Mouse (Mus musculus) ovary, postnatal 14 days (tissue): Measurements from ENCODE around the gene Cinp.
A peak's percentile ranks its signal among the peaks of the same experiment; 100 is the strongest.

Source experiments
- DNase-seq: peaks from one replicate; pipeline ENCODE4 v3.0.0; 2022; ENCODE audit warnings: low spot score

Cinp gene

GRCm38 (mm10) chr12:110889036-110890020, at the start of gene Cinp, which contains the start of gene Tecpr2:
TSS of gene Cinp (minus strand) at chr12:110889145.
TSS of gene Tecpr2 (plus strand) at chr12:110889264.
- peak; percentile 86 for DNase-seq

- DNase-seq = no peak
Observed at GRCm38 (mm10) chr12:110937496-110937895, 48.6 kb upstream of the Cinp start.

- DNase-seq = peak; percentile 71
Observed at GRCm38 (mm10) chr12:110935983-110936620, 47.2 kb upstream of the Cinp start.

- DNase-seq = no peak
Observed at GRCm38 (mm10) chr12:110932820-110933219, 43.9 kb upstream of the Cinp start.

GRCm38 (mm10) chr12:110921572-110921971, 32.6 kb upstream of the Cinp start:
- no peak for DNase-seq

GRCm38 (mm10) chr12:110920254-110920653, 31.3 kb upstream of the Cinp start:
- no peak for DNase-seq

- DNase-seq = no peak
Observed at GRCm38 (mm10) chr12:110915761-110916160, 26.8 kb upstream of the Cinp start.

- DNase-seq = no peak
Observed at GRCm38 (mm10) chr12:110909962-110910361, 21.0 kb upstream of the Cinp start.

- DNase-seq = no peak
Observed at GRCm38 (mm10) chr12:110907845-110908244, 18.9 kb upstream of the Cinp start.

GRCm38 (mm10) chr12:110903536-110903935, 14.6 kb upstream of the Cinp start:
- DNase-seq = no peak

- DNase-seq = no peak
Observed at GRCm38 (mm10) chr12:110902106-110902505, 13.2 kb upstream of the Cinp start.

- DNase-seq = no peak
Observed at GRCm38 (mm10) chr12:110891887-110892286, 2.9 kb upstream of the Cinp start.

- DNase-seq = no peak
Observed at GRCm38 (mm10) chr12:110888606-110889005, 339 bp downstream of the Cinp start.

- no peak for DNase-seq
Observed at GRCm38 (mm10) chr12:110888106-110888505, 839 bp downstream of the Cinp start.

- no peak for DNase-seq
Observed at GRCm38 (mm10) chr12:110885251-110885650, 3.7 kb downstream of the Cinp start.

GRCm38 (mm10) chr12:110882291-110882690, 6.7 kb downstream of the Cinp start:
- DNase-seq = no peak

GRCm38 (mm10) chr12:110875351-110875750, 13.6 kb downstream of the Cinp start:
- no peak for DNase-seq

- no peak for DNase-seq
Observed at GRCm38 (mm10) chr12:110871247-110871646, 17.7 kb downstream of the Cinp start.

GRCm38 (mm10) chr12:110870107-110870506, 18.8 kb downstream of the Cinp start:
- DNase-seq = no peak

GRCm38 (mm10) chr12:110865989-110866388, 23.0 kb downstream of the Cinp start:
- no peak for DNase-seq

GRCm38 (mm10) chr12:110865571-110865970, 23.4 kb downstream of the Cinp start:
- no peak for DNase-seq

GRCm38 (mm10) chr12:110864008-110864407, 24.9 kb downstream of the Cinp start:
- DNase-seq = no peak

GRCm38 (mm10) chr12:110861256-110861655, 27.7 kb downstream of the Cinp start:
- DNase-seq = no peak
